Mouse (Mus musculus) left cerebral cortex, adult 11 months (tissue): ENCODE measurements around the gene Spata31d1b.
"Not testable (repeated sequence)": the region's sequence is repeated elsewhere in the genome, so short reads cannot be mapped to it uniquely, and the experiment has no call there.

ENCODE experiments used
- DNase-seq: peaks from one replicate; pipeline ENCODE4 v3.0.0; 2022; ENCODE audit warnings: low spot score

The Spata31d1b gene

DNA sequence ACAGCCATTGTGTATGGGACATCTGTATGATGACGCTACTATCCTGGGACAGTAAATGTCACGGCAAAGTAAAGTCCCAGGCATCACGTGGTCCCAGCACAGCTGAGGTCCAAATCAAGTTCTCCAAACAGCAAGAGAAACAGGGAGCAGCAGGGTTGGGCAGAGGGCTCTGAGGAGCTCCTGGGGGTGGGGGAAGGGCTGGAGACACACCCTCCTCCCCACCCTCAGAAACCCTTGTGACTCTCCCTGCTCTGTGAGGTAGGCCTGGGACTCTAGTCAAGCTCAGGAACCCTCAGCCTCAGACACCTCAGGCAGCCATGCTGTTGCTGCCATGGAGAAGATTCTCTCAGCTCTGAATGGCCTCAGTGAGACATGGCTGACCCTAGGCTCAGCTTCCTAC, at the start of gene Spata31d1b:
Gene Spata31d1b, plus strand, starts transcription at position 301 of the 400 bp plus-strand sequence.
- not testable (repeated sequence) for DNase-seq

DNA sequence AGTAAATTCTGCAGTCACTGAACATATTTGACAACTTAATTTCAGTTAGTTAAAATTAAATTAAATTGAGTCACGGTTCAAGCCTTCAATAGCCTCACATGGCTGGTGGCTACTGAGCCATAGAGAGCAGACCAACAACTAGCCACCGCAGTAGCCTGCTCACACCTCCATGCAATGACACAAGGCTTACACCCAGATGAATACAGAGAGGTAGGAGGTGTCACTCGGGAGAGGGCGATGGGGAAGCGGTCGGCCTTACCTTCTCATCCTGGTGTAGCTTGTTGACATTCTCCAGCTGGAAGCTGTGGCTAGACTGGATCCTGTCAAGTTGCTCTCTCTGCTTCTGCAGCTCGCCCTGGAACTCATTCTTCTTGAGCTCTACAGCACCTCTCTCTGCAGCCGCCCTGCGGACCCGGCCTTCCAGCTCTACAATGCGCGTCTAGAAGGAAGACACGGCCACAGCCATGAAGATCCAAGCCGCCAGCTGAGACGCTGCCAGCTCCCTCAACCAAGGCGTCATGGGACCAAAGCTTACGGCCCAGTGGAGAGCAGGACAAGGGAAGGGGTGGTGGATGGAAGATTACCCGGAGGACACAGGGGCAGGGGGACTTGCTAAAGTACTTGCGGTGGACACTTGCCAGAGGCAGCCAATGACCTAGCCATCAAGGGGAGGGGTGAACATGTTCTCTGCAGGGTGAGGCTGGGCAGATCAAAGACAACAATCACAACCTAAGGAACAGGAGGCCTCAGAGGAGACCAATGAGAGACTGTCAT, 48.0 kb upstream of the Spata31d1b start:
- DNase-seq: no peak

DNA sequence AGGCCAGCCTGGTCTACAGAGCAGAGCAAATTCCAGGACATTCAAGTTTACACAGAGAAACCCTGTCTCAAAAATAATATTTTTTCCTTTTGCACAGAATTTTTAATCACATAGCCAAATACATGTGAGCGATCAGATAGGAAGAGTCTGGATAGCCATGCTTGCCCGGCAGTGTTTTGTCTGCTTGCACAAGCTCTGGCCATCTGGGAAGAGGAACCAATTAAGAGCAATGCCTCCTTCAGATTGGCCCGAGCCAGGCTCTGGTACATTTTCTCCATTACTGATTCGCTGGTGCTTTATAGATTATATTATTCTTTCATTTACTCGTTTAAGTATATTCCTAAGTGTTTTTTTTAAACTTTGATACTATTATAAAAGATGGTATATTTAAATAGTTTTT, 44.3 kb upstream of the Spata31d1b start:
- no peak for DNase-seq

DNA sequence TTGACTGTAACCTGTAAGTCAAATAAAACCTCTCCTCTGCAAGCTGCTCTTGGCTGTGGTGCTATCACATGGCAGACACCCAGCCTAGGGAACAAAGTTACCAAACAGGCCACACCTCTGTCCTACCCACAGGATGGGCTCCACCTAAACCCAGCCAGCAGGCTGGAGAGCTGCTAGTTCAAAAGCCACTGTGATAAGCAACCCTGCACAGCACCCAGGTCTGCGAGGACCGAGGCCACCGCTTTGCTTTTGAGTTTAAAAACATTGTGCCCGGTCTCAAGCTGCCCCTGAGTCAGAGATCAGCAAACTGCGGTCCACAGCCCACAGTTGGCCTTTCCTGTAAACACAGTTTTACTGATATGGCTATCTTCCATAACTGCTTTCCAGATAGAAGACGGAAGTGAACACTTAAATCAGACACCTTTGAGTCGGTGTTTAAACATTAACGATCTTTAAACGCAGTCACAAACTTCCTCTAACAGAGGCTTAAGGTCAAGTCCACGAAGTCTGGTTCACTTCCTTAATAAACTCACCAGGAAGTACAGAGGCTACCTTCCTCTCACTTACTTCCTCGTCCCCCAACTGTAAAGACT, 43.5 kb upstream of the Spata31d1b start:
- no peak for DNase-seq

- DNase-seq: no peak
Measured at GRCm38 (mm10) chr13:59669946-59670345, 42.1 kb upstream of the Spata31d1b start.

GRCm38 (mm10) chr13:59671521-59671920, 40.6 kb upstream of the Spata31d1b start:
- DNase-seq: no peak

DNA sequence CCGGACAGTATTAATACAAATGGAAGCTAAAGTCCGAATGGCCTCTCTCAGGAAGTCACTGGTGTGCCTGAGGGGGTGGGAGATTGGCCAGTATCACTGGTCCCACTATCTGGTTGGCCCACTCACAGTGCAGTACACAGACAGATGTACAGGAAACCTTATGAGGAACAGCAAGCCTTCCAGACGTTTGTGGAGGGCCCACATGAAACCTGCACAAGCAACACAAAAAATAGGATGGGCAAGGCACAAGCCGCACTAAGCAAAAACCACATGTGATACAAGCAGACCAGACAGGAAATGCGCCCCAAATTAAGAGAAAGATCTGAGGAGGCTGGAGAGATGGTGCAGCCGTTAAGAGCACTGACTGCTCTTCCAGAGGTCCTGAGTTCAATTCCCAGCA, 39.8 kb upstream of the Spata31d1b start:
- no peak for DNase-seq

DNA sequence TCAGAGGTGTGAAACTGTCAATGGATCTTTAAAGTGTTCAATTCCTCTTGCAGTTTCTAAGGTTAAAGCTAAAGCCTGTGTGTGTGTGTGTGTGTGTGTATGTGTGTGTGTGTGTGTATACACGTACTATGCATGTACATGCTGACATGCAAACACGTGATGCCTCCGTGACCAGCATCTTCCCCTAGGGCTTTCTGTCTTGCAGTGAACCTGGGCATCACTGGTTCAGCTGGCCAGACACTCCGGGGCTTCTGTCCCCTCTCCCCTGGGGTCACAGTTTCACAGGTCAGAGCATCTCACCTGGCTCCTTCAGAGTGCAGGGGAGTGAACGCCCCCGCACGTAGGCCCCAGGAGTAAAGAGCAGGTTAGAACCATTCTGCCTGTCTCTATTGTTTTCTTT, 38.5 kb upstream of the Spata31d1b start:
- DNase-seq: no peak

DNA sequence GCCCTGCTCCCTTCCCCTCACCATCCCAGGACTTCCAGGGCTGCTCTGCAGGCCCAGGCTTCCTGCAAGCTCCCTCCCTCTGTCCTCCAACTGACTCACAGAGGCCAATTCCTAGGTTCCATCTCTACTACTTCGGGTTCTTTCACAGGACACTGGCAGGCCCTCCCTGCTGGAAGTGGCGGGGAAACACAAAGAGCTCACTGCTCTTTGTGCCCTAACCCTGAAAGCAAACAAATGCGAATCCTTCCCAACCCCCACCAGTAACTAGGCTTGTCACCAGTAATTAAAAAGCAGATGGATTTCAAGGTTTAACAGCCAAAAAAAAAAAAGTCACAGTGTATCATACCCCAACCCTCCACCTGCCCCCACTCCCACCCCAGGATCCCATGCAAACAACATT, 37.9 kb upstream of the Spata31d1b start:
- DNase-seq: no peak

DNA sequence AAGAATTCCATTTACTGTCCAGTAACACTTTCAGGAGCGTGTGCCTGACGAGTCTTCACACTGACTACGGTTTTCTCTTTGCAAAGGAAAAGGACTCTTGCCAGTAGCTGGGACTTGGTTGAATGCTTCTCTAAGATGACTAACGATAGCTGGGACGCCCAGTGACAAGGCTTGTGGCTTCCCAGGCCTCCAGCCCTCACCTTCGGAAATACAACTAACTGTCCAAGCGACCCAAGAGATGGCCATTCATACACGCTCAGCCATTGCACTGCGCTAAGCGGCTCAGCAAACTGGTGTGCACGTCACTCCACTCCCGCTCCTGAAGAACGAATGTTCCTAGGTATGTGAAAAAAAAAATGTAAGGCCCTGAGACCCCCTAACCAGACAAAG, 37.3 kb upstream of the Spata31d1b start:
- DNase-seq: no peak

DNA sequence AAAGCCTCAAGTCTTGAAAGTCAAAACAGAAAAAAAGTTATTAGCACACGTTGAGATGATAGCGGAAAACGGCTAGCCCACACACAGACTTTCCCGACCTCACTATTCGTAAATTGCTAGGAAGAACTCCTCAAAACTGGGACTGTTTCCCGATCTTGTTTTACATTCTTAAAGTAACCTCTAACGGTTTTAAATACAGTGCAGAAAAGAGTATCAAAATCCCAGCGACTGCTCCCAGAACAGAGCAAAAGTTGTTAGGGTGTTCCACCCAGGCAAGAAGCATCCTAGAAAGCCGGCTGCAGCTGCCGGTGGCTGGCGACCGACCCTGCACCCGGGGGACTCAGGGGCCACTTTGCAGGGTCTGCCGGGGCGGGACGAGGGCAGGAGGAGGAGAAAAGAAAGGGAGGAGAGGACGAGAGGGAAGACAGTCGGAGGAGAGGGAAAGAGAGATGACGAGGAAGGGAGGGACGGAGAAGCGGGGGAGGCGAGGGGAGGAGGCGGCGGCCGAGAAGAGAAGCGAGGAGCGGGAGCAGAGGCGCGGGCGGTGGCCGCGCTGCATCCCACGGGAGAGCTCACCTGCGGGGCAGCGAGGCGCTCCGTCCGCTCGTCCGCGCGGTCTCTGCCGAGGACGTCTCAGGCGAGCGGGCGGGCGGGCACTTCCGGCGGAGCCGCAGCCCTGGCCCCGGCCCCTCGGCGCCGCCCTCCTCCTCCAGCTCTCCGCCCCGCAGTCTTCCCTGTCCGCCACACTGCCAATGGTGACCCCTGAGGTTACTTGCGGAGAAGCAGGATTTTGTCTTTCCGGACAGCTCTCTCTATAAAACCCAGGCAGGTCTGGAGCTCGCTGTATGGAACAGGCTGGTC, 36.7 kb upstream of the Spata31d1b start, which contains the start of gene Golm1:
Gene Golm1, minus strand, starts transcription at position 661 of the 861 bp plus-strand sequence.
- no peak for DNase-seq

DNA sequence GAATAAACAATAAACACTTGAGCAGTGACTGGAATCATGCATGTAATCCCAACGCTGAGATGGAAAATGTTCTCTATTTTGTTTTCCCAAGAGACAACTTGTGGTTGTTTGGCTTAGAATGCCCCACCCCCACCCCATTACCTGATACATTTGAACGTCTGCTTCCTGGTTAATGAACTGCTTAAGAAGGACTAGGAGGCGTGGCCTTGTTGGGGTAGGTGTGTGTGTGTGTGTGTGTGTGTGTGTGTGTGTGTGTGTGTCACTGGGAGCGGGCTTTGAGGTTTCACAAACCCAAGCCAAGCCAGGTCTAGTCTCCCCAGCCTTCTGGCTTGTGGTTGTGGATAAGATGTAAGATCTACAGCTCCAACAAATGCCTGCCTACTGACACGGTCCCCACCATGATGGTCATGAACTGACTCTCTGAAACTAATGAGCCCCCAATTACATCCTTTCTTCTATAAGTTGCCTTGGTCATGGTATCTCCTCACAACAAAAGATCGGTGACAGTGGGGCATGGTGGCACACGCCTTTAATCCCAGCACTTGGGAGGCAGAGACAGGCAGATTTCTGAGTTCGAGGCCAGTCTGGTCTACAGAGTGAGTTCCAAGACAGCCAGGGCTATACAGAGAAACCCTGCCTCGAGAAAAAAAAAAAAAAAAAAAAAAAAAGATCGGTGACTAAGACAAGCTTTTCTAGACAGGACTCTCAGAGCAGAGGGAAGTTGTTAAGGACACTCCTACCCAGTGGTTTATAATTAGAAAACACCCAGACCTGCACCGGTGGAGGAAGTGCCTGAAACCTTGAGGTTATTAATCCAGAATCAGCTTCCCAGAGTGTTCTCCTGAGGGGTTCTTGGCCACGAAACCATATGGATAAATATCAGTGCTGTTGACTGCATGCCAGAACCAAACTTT, 35.5 kb upstream of the Spata31d1b start:
- DNase-seq: no peak

DNA sequence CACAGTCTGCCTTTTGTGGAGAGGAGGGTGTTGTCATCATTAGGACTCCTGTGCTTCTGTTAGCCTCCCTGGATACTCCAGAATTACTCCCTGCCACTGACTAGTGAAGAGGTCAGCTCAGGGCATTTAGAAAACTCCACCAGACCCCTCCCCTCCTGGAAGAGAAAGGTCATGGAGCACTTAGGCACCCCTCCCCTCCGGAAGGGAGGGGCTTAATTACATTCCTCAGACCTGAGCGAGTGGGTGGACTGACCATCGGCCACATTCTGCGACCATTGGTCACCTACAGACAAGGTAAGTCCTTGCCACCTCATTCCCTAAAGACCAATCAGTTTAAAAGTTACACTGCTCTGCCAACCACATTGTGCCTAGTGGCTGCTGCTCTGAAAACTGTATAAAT, 32.8 kb upstream of the Spata31d1b start:
- no peak for DNase-seq

DNA sequence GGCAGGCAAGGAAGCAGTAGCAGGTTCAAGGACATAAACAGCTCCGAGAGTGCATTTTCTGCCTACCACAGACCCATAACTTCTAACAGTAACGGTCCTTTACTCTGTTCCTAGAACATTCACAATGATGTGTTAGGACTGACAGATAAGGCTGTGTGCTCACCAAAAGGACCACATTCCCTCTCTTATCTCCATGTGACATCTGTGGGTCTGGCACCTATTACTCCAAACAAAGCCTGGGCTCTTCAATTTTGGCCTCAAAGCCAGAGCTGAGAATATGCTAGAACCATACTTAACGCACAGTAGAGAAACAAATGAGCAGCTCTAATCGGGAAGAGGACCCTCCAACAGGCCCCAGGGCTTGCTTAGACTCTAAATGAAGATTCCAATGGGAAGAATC, 32.2 kb upstream of the Spata31d1b start:
- no peak for DNase-seq

DNA sequence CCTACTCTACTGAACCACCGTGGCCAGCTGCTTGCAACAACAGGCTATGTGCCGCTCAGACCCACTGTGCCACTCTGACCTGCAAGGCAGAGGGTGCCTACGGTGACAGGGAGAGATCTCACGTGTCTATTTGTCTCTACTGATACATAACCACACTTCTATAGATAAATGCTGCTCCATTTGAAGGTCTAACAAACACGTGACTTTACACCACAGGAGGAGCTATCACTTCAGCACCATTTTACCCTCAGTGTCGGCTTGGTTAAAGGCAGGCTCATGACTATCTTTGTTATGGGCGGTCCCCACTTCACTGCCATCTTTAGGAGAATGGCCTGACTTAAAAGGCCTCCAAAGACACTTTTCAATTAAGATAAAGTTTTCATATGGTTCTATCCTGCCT, 29.5 kb upstream of the Spata31d1b start:
- no peak for DNase-seq

DNA sequence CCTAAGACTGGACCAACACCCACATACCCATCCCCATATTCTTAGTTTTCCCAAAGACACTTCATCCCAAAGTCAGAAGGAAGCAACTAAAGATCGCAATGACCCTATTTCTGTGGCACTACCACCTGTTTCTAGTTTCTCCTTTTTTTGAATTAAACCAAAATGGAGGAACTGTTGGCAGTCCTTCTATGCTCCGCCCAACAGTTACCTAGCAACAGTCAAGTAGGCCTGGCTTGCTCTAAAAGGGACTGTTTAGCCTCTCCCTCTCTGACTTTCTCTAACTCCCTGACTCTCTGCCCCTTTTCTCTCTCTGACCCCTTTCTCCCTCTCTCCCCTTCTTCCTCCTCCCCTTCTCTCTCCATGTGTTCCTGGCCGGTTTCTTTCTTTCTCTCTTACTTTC, 26.8 kb upstream of the Spata31d1b start:
- DNase-seq: no peak

GRCm38 (mm10) chr13:59688338-59688770, 23.7 kb upstream of the Spata31d1b start:
- no peak for DNase-seq

DNA sequence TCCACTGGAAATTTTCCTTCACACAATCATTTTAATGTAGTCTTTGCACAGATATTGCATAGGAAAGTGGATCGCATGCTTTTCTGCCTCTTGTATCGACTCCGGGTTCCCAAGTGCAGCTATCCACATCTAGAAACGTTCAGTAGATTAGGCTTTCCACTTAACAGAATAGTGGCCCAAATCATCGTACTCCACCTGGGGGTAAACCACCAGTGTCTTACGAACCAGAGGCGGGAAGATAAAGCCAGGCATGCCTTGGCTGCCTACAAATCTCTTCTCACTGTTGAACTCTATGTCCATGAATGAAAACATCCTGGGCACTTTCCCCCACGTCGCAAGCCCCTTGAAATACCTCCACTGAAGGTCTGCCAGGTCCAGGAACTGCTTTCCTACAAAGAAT, 22.8 kb upstream of the Spata31d1b start:
- DNase-seq: no peak

GRCm38 (mm10) chr13:59689843-59690242, 22.2 kb upstream of the Spata31d1b start:
- no peak for DNase-seq

DNA sequence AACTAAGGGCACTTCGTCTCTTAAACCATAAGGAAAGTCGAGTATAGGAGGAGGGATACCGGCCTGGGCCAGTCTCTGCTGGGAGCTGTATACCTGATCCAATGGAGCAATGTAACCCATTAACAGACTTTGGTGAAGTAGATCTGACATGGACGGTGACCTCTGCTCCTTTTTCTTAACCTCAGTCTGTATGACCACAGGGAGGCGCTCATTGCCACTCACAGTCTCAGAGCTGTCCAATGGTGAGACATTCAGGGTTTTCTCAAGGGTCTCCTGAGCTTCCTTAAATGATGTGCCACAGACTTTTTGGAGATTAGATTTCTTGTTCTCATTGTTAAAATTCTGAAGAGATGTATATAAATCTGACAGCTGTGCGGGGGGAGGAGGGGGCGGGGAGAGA, 21.5 kb upstream of the Spata31d1b start:
- DNase-seq: no peak

GRCm38 (mm10) chr13:59691478-59691877, 20.6 kb upstream of the Spata31d1b start:
- DNase-seq: no peak

GRCm38 (mm10) chr13:59694008-59694407, 18.1 kb upstream of the Spata31d1b start, which contains the start of gene 4921517D22Rik:
Gene 4921517D22Rik, minus strand, starts transcription at chr13:59694108.
- DNase-seq: no peak
